Mouse (Mus musculus): ENCODE measurements around the gene Trhr2.
A peak's percentile ranks its signal among the peaks of the same experiment; 100 is the strongest.

Trhr2 gene

DNA sequence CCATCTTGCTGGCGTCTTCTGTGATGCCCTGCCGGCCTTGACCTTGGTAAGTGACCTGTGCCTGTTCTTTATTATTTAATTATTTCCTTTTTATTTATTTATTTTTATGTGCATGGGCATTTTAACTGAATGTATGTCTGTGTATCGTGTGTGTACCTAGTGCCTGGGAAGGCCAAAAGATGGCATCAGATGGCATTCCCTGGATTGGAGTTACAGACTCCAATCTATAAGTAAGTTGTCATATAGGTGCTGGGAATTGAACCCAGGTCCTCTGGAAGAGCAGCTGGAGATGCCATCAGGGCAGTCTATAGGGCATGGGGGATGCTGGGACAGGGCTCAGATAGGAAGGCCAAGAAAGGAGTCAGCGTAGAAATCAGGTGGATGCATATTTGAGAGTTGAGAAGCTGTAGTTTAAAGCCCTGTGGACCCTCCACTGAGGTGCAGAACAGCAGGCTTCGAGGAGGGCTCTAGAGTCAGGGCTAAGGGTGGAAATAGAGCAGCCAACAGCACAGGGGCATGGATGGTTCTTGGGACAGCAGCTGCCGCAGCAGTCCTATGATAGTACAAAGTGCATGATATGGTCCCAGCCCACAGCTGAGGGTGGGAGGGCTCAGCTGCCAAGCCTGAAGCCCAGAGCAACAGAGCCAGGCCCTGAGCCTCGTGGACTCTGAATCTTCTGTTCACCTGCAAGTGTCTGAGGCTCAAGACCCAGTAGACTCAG lies at the start of gene Trhr2:
Trhr2 (minus strand) TSS at position 51 of the 721 bp plus-strand sequence.
- no peak for DNase-seq (ENCODE audit: low spot score in 2 of 2)

DNA sequence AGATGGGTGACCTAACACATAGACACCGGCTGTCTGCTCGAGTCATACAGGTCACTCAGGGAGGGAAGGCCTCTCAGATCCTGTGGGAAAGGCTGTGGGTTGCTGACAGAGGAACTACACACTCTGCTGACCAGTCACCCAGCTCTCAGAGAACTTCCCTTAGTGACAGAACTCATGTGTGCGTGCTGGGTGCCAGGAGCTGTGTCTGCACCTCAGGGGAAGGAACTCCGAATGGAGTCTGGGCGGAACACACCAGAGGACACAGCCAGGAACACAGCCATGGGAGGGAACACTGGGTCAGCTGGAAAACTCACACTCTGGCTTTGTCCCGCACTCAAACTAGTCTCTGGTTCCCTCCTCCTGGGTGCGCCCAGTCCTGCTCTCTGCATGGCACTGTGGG lies 47.1 kb upstream of the Trhr2 start:
- no peak for DNase-seq (ENCODE audit: low spot score in 2 of 2)

DNA sequence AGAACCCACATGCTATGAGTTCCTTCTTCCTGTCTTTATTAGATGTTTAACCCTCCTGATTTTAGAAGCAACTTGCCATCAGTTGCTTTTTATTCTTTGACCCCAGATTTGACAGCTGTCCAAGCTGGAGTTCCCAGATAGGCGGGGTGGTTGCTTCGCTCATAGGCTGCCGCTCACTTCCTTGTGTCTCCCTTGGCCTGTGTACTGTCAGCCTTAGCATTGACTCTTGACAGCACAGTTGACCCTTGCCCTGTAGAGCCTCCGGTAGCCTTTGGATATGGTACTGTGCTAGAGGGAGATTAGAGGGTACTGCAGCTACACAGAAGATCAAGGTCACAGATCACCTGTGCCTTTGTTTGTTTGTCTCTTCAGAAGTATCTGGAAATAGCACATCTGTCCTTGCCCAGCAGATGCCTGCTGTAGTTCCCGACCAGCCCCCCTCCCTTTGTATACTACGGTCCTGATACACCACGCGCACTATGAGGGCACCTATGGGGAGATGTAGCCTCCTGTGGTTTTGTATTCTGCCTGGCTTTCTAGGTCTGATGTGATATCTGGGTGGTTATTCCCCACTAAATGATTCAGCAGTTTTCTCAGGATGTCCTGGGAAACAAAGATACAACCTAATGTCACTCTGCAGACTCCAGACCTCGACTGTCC lies 44.7 kb upstream of the Trhr2 start:
- no peak for DNase-seq (ENCODE audit: low spot score in 2 of 2)

DNA sequence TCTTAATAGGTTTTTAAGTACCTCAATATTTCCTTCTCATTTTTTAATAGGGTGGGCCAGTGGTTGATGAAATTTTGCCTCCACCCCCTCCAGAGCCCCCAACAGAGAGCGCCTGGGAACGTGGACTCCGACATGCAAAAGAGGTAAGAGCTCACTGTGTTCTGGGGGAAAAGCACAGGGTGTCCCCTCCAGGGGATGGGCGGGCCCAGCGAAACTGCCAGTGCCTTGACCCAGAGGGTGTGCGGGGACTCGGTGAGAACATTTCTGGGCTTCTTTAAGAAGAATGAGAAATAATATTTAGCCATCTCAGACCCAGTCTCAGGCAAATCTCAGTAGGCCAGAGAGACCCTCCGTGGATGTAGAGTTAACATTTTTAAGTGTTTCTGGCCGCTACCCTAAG lies 37.6 kb upstream of the Trhr2 start:
- no peak for DNase-seq (ENCODE audit: low spot score in 2 of 2)

DNA sequence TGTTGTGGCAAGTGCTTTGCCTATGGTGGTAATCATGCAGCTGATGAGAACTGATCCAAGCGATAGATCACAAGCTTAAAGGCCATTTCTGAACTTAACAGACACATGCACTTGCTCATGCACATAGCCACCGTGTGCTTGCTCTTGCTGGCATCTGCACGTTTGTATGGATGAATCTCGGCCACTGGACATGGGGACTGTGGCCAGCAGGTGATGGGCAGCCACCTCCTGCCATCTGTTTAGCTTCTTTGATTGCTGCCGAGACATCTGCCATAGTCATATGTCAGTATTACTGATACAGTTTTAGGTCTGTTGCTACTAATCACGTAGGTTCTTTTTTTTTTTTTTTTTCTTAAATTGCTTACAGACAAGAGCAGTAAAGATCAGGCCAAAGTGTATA lies 34.7 kb upstream of the Trhr2 start:
- DNase-seq (ENCODE audit: low spot score in 2 of 2), result no peak

DNA sequence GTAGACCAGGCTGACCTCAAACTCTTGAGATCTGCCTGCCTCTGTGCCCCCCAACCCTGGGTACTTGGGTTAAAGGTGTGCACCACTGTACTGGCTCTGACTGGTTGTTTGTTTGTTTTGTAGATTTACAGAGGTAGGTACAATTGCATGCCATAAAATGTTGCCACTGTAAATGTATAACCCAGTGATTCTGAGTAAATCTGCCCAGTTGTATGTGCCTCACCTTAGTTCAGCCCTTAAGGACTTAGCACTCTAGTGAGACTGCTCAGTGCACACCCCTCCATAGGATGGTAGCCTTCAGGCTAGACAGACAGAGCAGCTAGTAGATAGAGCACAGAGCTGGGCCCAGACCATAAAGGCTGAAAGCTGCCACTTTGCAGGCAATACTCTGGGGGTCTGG lies 33.2 kb upstream of the Trhr2 start:
- DNase-seq (ENCODE audit: low spot score in 2 of 2), result no peak

DNA sequence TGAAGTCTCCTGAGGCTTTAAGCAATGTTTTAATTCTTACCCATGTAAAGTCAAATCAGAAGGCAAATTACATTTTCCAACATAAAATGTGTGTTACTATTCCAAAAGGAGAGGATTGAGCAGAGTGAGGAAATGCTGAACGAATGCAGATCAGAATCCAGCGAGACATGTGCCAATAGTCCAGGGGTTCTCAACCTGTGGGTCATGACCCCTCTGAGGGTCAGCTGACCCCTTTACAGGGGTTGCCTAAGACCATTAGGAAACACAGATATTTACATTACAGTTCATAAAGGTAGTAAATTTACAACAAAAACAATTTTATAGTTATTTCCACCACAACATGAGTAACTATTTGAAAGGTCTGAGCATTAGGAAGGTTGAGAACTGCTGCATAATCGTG lies 30.2 kb upstream of the Trhr2 start:
- DNase-seq (ENCODE audit: low spot score in 2 of 2), result no peak

DNA sequence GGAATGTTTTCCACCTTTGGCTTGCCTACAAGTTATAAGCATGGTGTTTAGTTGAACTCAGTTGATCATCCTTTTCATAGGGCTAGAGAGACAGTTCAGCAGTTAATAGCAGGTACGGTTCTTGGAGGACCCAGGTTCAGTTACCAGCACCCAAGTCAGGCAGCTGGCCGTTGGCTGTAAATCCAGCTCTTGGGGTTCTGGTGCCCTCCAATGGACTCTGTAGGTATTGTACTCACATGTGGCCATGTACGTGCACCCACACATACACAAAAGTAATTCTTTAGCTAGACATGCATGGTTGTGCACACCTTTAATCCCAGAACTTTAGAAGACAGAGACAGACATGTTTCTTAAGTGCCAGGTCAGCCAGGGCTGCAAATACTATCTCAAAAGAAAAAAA lies 28.8 kb upstream of the Trhr2 start:
- no peak for DNase-seq (ENCODE audit: low spot score in 2 of 2)

DNA sequence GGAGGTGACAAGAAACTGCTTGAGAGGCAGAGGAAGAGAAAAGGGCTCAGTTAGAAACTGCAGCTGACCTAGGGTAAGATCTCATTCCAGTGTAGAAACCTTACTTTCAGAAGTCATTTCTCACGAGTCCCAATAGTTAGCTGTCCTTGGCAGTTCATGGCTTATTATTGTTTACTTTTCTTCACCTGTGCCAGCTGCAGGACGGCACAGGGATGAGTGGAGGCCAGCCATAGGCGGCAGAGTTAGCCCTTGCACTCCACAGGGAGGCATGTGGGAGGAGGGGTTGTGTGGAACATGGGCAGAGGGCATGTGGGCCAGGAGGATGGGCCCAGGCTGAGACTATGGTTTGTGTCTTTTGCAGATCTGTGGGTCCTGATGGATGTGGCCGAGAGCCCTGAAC lies 22.5 kb upstream of the Trhr2 start:
- no peak for DNase-seq (ENCODE audit: low spot score in 2 of 2)

DNA sequence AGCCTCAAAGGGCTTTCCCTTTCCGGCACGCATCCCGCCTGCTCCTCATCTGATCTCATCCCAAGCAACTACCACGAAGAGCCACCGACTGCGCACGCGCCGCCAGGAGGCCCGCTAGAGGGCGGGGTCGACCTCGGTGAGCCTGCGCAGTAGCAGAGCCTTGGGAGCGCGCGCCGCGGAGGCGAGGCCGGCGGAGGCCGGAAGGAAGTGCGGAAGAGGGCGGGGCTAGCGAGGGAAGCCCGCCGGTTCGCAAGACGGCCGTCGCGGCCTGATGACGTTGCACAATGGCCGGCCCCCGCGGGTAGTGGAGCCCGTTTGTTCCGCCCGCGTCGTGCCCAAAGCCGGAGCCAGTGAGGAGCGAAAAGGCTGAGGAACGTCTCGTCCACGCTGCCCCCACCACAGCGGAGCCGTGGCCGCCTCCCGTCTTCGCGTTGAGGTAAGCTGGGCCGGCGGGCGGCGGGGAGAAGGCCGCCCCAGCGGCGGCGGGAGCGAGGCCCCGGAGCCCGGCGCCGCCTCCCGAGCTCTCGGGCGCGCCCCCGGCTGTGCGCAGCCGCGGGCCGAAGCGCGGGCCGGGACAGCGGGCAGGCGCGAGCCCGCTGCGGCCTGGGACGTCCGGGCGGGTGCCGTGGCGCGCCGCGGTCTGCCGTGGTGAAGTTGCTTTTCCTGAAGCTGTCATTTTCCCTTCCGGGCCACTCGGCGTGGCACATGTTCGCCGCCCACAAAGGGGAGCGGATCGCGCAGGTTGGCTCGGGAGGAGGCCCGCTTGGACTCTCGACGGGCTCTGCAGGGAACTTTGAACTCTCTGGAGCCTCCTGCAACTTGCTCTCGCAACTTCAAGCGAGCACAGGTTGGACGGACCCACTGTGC lies 16.1 kb upstream of the Trhr2 start, which contains the start of gene Zc3h18:
Zc3h18 (plus strand) TSS at position 245 of the 867 bp plus-strand sequence.
- DNase-seq (ENCODE audit: low spot score in 2 of 2), result peak; percentile 99 to 100

DNA sequence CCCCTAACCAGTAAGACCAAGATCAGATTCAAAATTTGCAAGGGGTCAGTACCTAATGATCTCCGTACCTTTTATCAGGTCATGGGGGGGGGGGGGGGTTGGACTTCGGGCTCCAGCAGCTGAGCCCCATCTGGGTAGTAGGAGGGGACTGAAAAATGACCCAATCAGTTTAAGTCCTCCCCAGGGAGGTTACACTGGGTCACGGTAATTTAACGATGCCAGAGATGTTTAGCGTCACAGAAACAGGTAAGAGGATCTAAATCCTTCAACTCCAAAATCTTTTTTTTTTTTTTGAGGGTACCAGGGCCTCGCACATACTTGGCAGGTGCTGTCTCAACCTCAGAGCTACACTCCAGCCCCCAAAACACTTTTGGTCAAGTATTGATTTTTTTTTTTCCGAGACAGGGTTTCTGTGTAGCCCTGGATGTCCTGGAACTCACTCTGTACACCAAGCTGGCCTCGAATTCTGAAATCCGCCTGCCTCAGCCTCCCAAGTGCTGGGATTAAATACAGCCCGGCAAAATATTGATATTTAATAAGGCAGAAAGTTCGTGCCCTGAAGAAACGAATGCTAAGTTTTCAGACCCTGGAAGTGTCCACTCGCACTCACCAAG lies 15.3 kb upstream of the Trhr2 start:
- no peak for DNase-seq (ENCODE audit: low spot score in 2 of 2)

DNA sequence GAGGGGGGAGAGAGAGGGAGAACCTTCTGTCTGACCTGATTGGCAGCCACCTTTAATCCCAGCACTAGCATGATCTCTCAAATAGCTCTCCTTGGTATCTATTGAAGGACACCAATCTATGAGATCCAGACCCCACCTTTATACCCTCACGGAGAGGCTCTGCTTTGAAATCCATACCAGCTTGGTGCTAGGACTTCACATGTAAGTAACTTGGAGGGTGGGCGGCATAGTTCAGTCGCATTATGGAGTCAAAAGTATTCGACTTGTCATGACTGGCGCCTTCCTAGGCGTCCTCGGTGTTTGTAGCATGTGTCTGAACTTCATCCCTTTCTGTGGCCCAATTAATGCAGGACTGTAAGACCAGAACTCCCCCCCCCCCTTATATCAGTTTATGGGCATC lies 14.8 kb upstream of the Trhr2 start:
- DNase-seq (ENCODE audit: low spot score in 2 of 2), result no peak

DNA sequence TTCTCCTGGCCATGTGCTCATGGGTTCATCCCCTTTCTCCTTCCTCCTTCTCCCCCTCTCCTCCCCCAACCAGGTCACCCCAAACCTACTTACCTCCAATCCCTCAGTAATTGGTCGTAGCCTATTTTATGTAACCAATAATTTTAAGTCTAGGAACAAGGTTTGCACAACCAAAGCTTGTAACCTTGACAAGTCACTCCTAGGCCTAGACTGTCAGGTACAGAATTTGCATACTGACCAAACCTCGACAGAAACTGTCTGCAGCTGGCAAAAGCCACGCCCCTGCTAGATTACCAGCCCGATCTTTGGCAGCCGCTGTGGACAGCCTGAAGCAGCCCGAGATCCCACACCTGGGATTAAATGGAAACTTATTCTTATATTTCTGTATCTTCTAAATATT lies 11.2 kb upstream of the Trhr2 start:
- DNase-seq (ENCODE audit: low spot score in 2 of 2), result no peak

DNA sequence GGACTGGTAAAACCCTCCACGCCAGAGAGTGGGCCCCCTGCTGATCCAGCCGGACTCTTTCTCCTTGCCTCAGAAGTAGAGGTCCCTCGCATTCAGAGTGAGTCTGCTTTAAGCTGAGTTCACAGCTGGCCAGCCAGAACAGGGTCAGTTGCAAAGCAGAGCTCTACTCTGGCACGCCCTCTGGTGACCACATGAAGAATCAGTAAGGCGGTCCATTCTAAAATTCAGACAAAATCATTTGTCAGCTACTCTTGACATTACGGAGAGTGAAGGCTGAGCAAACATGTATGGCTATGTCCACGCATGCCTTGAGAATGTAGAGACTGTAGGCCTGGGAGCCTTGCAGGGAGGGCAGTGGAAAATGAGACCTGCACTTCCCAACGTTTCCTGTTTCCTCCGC lies 9.1 kb upstream of the Trhr2 start:
- DNase-seq (ENCODE audit: low spot score in 2 of 2), result peak; percentile 64 to 87

DNA sequence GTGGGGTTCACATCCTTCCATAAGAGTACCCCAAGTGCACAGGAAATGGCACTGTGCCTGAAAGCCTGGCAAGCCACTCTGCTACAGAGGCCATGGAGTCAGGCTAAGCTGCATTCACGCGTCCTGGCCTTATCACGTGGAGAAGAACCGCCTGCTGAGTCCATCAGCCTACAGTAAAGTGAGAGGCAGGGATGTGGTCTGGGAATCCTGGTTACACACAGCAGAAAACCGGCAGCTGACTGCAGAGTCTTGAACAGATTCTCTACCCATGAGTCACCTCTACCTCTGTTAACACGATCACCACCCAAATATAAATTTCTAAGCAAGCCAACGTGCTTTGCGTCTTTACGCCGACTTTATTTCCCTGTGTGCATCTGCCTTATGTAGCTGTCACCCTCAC lies 7.9 kb upstream of the Trhr2 start:
- no peak for DNase-seq (ENCODE audit: low spot score in 2 of 2)

DNA sequence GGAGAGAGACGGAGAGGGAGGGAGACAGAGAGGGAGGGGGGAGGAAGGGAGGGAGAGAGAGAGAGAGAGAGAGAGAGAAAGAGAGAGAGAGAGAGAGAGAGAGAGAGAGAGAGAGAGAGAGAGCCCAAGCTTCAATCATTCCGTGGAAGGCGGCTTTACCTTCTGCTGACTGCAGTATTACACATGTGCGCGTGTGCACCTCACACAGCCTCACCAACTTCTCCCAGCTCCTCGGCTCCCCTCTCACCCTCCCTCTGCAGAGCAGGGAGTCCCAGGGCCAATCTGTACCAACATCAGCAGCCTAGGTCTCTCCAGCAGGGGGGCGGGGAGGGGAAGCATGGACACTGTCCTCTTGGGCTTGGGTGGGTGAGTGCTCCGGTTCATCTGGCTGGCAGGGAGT lies 2.4 kb upstream of the Trhr2 start:
- no peak for DNase-seq (ENCODE audit: low spot score in 2 of 2)

DNA sequence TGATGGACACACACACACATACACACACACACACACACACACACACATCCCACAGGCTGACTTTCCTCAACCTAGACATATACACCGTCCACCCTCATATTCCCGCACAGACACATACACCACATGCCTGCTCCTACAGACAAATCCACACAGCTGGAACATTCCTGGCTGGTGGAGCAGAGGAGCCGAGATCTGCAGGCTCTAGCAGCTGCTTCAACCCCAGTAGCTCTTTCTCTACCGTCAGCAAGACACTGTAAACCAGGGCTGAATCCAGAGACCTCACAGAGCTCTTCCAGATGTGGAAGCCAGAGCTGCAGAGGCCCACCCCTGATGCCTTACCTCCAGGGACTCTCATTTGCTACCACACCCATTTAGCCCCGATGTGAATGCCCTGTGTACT lies 1.7 kb upstream of the Trhr2 start:
- DNase-seq (ENCODE audit: low spot score in 2 of 2), result no peak

DNA sequence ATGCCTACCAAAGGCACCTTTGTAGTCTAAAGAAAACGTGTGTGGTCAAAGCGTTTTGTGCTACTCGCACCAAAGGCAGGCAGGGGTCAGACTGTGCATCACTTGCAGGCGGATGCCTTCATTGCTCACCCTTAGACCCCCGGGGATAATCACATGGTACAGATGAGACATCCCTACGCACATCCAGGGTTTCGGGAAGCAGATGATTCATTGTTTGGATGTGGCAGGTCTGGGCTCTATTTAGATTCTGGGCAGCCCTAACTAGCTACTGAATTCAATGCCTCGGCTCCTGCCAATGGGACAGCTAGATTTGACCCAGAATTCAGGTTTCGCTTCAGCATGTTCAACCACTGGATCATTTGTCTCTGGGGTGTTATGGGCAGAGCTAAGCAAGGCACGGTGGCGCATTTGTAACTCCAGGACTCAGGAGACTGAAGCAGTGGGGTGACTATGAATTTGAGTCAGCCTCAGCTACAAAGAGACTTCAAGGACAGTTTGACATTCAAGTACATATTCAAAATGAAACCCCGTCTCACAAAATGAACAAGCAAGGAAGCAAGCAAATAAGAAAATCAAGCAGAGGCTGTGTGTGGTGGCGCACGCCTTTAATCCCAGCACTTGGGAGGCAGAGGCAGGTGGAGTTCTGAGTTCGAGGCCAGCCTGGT lies 1.3 kb downstream of the Trhr2 start:
- DNase-seq (ENCODE audit: low spot score in 2 of 2), result no peak

DNA sequence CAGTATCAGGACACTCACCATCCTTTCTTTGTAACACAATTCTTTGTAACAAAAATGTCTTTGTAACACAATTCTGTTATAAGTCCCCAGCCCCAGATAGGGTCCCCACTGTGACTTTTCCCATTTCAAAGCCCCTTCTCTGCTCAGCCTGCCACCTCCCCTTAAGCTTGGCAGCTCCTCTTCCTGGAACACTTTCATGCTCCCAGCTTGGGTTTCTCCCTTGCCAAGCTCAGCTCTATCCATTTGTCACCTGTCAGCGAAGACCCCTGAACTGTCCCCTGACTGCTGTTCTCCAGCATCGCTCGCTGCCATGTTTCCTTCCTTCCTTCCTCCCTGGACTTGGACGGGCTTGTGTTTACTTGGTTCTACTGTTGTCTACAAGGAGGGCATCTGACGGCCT lies 2.9 kb downstream of the Trhr2 start:
- DNase-seq (ENCODE audit: low spot score in 2 of 2), result no peak

DNA sequence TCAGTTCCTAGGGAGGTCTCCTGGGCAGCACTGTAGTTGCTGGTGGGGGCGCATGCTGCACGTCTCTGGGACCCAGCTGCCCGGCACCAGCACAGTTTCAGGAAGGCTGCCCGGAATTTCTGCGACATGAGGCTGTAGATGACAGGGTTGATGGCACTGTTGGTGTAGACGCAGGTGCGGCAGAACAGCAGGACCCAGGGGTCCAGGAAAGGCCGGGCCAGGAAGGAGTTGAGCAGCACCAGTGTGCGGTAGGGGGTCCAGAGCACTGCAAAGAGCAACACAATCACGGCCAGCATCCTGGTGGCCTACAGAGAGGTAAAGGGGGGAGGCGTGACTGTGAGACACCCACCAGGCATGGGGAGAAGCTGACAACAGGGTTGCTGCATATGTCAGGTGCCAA lies 3.3 kb downstream of the Trhr2 start:
- DNase-seq (ENCODE audit: low spot score in 2 of 2), result no peak
